Mouse (Mus musculus): ENCODE measurements around the gene Eif4e1b. TPM values are rescaled to one million over a fixed set of nuclear protein-coding genes. Genes with fewer than 3 reads are reported as not detected.

Gene Eif4e1b
- total and polyA plus RNA-seq, 3 experiments = not detected

DNA sequence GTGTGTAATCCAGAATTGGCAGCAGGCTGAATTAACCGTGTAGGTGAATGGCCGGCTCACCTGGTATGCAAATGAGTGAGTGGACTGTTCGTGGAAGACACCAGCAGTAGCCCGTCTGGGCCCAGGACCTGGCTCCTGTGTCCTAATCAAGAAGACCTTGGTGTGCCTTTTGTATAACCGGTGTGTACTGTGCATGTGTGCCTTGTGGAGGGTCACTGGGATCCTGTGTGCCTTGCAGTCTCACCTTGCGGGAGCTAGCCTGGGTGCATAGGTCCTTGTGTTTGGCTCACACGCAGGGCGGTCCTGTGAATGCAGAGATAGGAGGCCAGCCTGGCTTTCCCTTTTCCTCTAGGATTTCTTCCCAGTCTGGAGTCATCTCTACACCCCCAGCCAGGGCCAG, 35.6 kb upstream of the Eif4e1b start:
- DNase-seq = no peak
- no peaks in the 10 kb centered on the region for H3K4me1 ChIP-seq (ENCODE audit: control insufficient read depth, insufficient read depth, low read length)
- peaks cover 6% of the 10 kb centered on the region for H3K27me3 ChIP-seq (ENCODE audit: control insufficient read depth, insufficient read depth, low read length)
- WGBS = 81% methylated on average over 8 of the region's 8 CpGs
- intact Hi-C loops (cut with DNase I) = no loop called here
- TF ChIP-seq POLR2A (IDR thresholded peaks at IDR 0.05; ENCODE audit: insufficient read depth, low read depth, low read length) (no peak), EP300 (IDR thresholded peaks at IDR 0.05; ENCODE audit: insufficient read depth, low read depth, low read length) (no peak), CTCF (IDR thresholded peaks at IDR 0.05) (no peak)
- H3K36me3 ChIP-seq (ENCODE audit: control insufficient read depth, insufficient read depth, low read length) = no peaks in the 10 kb centered on the region
- H3K4me3 ChIP-seq = no peak overlapping the region
- H3K79me2 ChIP-seq (replicated peaks; ENCODE audit: control insufficient read depth, insufficient read depth, low read length) = no peaks in the 10 kb centered on the region
- no peak overlapping the region for H3K9ac ChIP-seq (ENCODE audit: low read depth, low read length)
- no peak overlapping the region for H3K27ac ChIP-seq

DNA sequence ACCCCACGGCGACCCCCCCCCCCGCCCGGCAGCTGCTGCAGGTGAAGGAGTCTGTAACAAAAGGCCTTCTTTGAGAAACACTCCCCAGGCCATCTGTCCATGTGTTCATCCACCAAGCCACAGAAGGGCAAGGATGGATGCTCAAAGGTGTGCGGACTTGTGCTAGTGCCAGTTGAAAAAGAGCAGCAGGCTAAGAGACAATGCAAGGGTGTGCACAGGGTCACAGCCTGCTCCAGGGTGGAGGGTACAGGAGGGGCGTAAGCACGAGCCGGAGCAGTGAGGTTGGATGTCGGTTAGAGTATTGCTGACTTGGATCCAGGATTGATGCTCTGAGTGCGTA, 35.1 kb upstream of the Eif4e1b start:
- WGBS = 55% methylated on average over 10 of the region's 10 CpGs
- Histone ChIP-seq H3K79me2 (replicated peaks; ENCODE audit: control insufficient read depth, insufficient read depth, low read length) (no peaks in the 10 kb centered on the region), H3K36me3 (ENCODE audit: control insufficient read depth, insufficient read depth, low read length) (no peaks in the 10 kb centered on the region), H3K27ac (no peak overlapping the region), H3K4me1 (ENCODE audit: control insufficient read depth, insufficient read depth, low read length) (no peaks in the 10 kb centered on the region), H3K9ac (ENCODE audit: low read depth, low read length) (no peak overlapping the region), H3K27me3 (ENCODE audit: control insufficient read depth, insufficient read depth, low read length) (peaks cover 6% of the 10 kb centered on the region), H3K4me3 (no peak overlapping the region)
- intact Hi-C loops (cut with DNase I) = no loop called here
- no peak for DNase-seq
- TF ChIP-seq EP300 (IDR thresholded peaks at IDR 0.05; ENCODE audit: insufficient read depth, low read depth, low read length) = no peak
- TF ChIP-seq POLR2A (IDR thresholded peaks at IDR 0.05; ENCODE audit: insufficient read depth, low read depth, low read length) = no peak
- TF ChIP-seq CTCF (IDR thresholded peaks at IDR 0.05) = no peak

DNA sequence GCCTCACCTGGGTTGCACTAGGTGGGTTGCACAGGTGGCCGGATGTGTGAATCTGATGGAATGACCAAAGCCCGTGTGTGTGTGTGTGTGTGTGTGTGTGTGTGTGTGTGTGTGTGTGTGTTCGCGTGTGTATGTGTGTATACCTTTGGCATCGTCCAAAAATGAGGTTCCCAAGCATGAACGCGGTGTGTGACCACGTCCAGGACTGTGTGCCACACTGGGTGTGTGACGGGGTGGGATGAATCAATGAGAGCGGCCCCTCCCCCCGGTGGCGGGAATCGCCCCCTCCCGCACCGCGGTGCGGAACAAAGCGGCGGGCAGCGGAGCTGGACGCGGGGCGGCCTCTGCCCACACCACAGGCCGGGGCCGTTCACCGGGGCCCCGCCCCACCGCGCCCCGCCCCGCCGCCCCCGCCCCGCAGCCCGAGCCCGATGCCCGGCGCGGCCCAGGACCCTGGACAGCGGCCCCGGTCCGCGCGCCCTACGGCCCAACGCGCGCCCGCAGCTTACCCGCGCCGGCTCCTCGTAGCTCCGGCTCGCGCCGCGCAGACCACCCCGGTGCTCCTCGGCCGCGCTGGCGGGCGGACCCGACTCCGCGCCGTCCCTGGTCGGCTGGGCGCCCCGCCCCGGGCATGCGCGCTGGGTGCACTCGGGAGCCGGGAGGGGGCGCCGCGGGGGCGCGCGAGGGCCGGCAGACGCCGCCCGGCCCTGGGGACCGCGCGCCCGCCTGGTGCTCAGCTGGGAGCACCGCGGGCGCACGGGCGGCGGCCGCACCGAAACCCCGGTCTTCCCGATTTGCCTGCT, 34.5 kb upstream of the Eif4e1b start:
- Histone ChIP-seq H3K9ac (ENCODE audit: low read depth, low read length) (no peak overlapping the region), H3K4me1 (ENCODE audit: control insufficient read depth, insufficient read depth, low read length) (no peaks in the 10 kb centered on the region), H3K79me2 (replicated peaks; ENCODE audit: control insufficient read depth, insufficient read depth, low read length) (no peaks in the 10 kb centered on the region), H3K4me3 (no peak overlapping the region), H3K27ac (no peak overlapping the region), H3K27me3 (ENCODE audit: control insufficient read depth, insufficient read depth, low read length) (peaks cover 6% of the 10 kb centered on the region), H3K36me3 (ENCODE audit: control insufficient read depth, insufficient read depth, low read length) (no peaks in the 10 kb centered on the region)
- WGBS = 2% methylated on average over 91 of the region's 100 CpGs
- TF ChIP-seq CTCF (IDR thresholded peaks at IDR 0.05) (no peak), POLR2A (IDR thresholded peaks at IDR 0.05; ENCODE audit: insufficient read depth, low read depth, low read length) (no peak), EP300 (IDR thresholded peaks at IDR 0.05; ENCODE audit: insufficient read depth, low read depth, low read length) (no peak)
- peak in 1 of 2 experiments; percentile 9 for DNase-seq
- intact Hi-C loops (cut with DNase I) = no loop called here

DNA sequence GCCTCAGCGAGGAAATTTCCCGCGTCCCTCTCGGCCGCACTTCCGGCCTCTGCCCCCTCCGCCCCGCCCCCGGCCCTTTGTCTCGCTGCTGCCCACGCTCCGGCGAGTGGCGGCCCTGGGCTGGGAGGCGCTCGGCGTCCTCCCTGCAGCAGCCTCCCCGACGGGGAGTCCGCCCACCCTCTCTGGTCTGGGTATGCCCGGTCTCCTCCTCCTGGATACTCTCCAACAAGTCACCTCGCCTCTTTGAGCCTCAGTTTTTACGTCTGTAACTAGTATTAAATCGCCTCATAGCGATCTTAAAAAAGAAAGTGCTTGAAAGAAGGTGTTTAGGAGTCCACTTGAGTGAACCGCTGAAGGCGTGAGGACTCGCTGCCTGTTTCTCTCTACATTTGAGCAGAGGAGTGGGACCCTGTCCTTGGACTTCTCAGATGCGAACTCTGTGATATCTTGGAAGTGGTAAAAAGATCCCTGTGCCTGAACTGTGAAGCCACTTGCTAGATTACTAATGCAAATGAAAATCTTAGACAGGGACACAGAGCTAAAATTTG, 33.9 kb upstream of the Eif4e1b start, which contains the start of gene Gprin1:
Gene Gprin1, minus strand, starts transcription at position 11 of the 548 bp plus-strand sequence.
- intact Hi-C loops (cut with DNase I) = no loop called here
- Histone ChIP-seq H3K4me3 (no peak within 1 kb of the TSS), H3K9ac (ENCODE audit: low read depth, low read length) (no peak within 1 kb of the TSS)

DNA sequence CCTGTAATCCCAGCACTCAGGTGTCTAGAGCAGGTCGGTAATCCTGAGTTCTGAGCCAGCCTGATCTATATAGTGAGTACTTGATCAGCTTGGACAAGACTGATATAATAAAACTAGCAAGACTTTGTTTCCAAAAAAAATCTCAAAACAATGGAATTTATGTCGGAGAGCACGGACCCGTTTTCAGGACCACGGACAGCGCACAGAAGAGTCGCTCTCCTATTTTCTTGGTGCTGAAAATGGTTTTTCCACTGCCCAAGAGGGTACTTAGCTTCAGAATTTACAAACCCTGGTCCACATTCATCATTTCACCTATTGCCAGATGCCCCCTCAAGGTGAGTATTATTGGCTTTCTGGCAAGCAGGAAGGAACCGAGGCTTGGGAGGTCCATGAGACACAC, 33.1 kb upstream of the Eif4e1b start:
- Histone ChIP-seq H3K4me3 (no peak overlapping the region), H3K27me3 (ENCODE audit: control insufficient read depth, insufficient read depth, low read length) (peaks cover 6% of the 10 kb centered on the region), H3K9ac (ENCODE audit: low read depth, low read length) (no peak overlapping the region), H3K36me3 (ENCODE audit: control insufficient read depth, insufficient read depth, low read length) (no peaks in the 10 kb centered on the region), H3K27ac (no peak overlapping the region), H3K4me1 (ENCODE audit: control insufficient read depth, insufficient read depth, low read length) (no peaks in the 10 kb centered on the region), H3K79me2 (replicated peaks; ENCODE audit: control insufficient read depth, insufficient read depth, low read length) (no peaks in the 10 kb centered on the region)
- 5% methylated on average over 8 of the region's 8 CpGs for WGBS
- intact Hi-C loops (cut with DNase I) = no loop called here
- TF ChIP-seq POLR2A (IDR thresholded peaks at IDR 0.05; ENCODE audit: insufficient read depth, low read depth, low read length) (no peak), EP300 (IDR thresholded peaks at IDR 0.05; ENCODE audit: insufficient read depth, low read depth, low read length) (0 out of 2 replicates have a peak, but pooled peaks have one; percentile 18), CTCF (IDR thresholded peaks at IDR 0.05) (no peak)
- no peak for DNase-seq

More for the DNA sequence above, 33.9 kb upstream of the Eif4e1b start, which contains the start of gene Gprin1:
- H3K27me3 ChIP-seq (ENCODE audit: control insufficient read depth, insufficient read depth, low read length) = peaks cover 6% of the 10 kb centered on the region
- H3K4me1 ChIP-seq (ENCODE audit: control insufficient read depth, insufficient read depth, low read length) = no peaks in the 10 kb centered on the region
- H3K79me2 ChIP-seq (replicated peaks; ENCODE audit: control insufficient read depth, insufficient read depth, low read length) = no peaks in the 10 kb centered on the region
- no peak for DNase-seq
- WGBS = 3% methylated on average over 29 of the region's 29 CpGs
- TF ChIP-seq EP300 (IDR thresholded peaks at IDR 0.05; ENCODE audit: insufficient read depth, low read depth, low read length) (no peak), POLR2A (IDR thresholded peaks at IDR 0.05; ENCODE audit: insufficient read depth, low read depth, low read length) (no peak), CTCF (IDR thresholded peaks at IDR 0.05) (no peak)
- H3K27ac ChIP-seq = no peak within 1 kb of the TSS
- no peaks in the 10 kb centered on the region for H3K36me3 ChIP-seq (ENCODE audit: control insufficient read depth, insufficient read depth, low read length)

DNA sequence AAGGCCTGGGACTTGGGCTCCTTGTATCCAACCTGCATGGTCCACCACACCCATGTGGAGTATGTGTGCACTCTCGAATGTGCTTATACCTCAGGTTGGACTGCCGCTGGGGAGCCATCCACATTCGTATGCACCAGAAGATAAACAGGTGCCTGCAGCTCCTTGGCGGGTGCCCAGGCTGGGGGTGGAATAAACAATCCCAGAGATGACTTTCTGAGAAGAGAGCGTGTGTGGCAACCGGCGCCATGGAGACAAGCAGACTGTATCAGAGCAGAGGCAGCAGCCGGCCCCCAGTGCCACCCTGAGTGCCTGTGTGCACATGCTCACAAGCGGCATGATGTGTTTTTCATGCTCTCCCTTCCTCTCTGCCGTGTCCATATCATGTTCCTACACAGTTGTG, 31.1 kb upstream of the Eif4e1b start:
- no peaks in the 10 kb centered on the region for H3K4me1 ChIP-seq (ENCODE audit: control insufficient read depth, insufficient read depth, low read length)
- H3K79me2 ChIP-seq (replicated peaks; ENCODE audit: control insufficient read depth, insufficient read depth, low read length) = no peaks in the 10 kb centered on the region
- no peak for DNase-seq
- H3K9ac ChIP-seq (ENCODE audit: low read depth, low read length) = no peak overlapping the region
- H3K4me3 ChIP-seq = no peak overlapping the region
- WGBS = 61% methylated on average over 10 of the region's 10 CpGs
- H3K27ac ChIP-seq = no peak overlapping the region
- H3K27me3 ChIP-seq (ENCODE audit: control insufficient read depth, insufficient read depth, low read length) = peaks cover 6% of the 10 kb centered on the region
- TF ChIP-seq POLR2A (IDR thresholded peaks at IDR 0.05; ENCODE audit: insufficient read depth, low read depth, low read length) (no peak), CTCF (IDR thresholded peaks at IDR 0.05) (no peak), EP300 (IDR thresholded peaks at IDR 0.05; ENCODE audit: insufficient read depth, low read depth, low read length) (no peak)
- intact Hi-C loops (cut with DNase I) = no loop called here
- no peaks in the 10 kb centered on the region for H3K36me3 ChIP-seq (ENCODE audit: control insufficient read depth, insufficient read depth, low read length)
